Mouse (Mus musculus) ZHBTc4 (cell line): ENCODE measurements around the gene Chd5.

Experiments used
- DNase-seq: peaks from one replicate; pipeline ENCODE4 v3.0.0-alpha.2; 2011; ENCODE audit warnings: low read depth, low spot score

Chd5 gene

DNA sequence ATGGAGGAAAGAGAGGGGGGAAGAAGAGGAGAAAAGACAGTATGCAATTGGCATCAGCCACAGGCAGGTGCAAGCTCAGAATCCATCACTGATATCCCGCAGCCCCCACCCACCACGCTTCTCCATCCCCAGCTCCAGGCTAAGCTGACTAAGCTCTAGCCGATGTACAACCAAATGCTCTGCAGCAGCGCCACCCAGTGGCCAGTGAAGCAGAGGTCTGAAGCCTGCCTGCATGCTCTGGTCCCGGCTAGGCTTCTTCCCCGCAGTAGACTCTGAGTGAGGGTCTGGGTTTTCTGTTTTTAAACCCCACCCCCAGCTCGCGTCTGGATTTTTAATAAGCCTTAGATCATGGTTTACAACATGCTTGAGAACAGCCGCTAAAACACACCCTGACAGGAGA, 96.4 kb downstream of the Chd5 start:
- peak; percentile 93 for DNase-seq

DNA sequence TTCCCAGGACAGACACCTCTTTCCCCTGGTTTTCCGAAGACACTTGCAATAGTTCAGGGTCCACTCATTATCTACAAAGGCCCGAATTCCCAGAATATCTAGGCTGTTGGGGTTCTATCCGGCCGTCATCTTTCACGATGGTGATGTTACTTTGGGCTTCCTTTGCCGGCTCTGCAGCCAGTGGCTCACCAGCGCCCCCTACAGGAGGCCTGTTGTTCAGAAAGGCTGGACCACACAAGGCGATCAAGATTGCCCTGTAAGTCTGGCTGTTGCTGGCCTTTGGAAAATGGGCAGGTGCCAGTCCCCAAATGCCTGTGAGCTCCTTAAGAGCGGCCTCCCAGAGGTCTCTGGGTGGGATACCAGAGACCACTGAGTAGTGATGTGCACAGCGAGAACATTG, 96.8 kb downstream of the Chd5 start:
- DNase-seq = peak; percentile 73
